Mouse (Mus musculus) hindbrain, embryonic 12.5 days (tissue): Measurements from ENCODE around the gene Irf2. TPM values are rescaled to one million over a fixed set of nuclear protein-coding genes. Genes with fewer than 3 reads are reported as not detected.

Source experiments
- ATAC-seq: fragments of 200-750 bp; cut with Nextera tagmentation; 2 replicates; pipeline ENCODE4 v1.8.0; 2017; ENCODE audit warnings: moderate TSS enrichment; ENCODE audit not compliant: low FRiP score
- H3K27ac ChIP-seq: fragments of 300-500 bp; sonication (generic); 2 replicates; pipeline ENCODE4 v1.5.1; 2016; ENCODE audit warnings: mild to moderate bottlenecking
- H3K27me3 ChIP-seq: fragments of 300-500 bp; sonication (generic); 2 replicates; pipeline ENCODE4 v1.6.1; 2016; ENCODE audit warnings: mild to moderate bottlenecking
- H3K36me3 ChIP-seq: fragments of 300-500 bp; sonication (generic); 2 replicates; pipeline ENCODE4 v1.6.1; 2016; ENCODE audit warnings: mild to moderate bottlenecking
- H3K4me1 ChIP-seq: fragments of 300-500 bp; sonication (generic); 2 replicates; pipeline ENCODE4 v1.6.1; 2016
- H3K4me2 ChIP-seq: fragments of 300-500 bp; sonication (generic); replicated peaks from 2 replicates; pipeline ENCODE4 v1.6.1; 2016; ENCODE audit warnings: mild to moderate bottlenecking
- H3K4me3 ChIP-seq: fragments of 300-500 bp; sonication (generic); 2 replicates; pipeline ENCODE4 v1.5.1; 2016; ENCODE audit warnings: mild to moderate bottlenecking
- H3K9ac ChIP-seq: fragments of 300-500 bp; sonication (generic); 2 replicates; pipeline ENCODE4 v1.6.1; 2016; ENCODE audit warnings: mild to moderate bottlenecking, moderate library complexity
- H3K9me3 ChIP-seq: fragments of 300-500 bp; sonication (generic); replicated peaks from 2 replicates; pipeline ENCODE4 v1.6.1; 2016; ENCODE audit warnings: mild to moderate bottlenecking
- WGBS: fragments of 180-500 bp; shearing (Covaris S2); methylation state at CpG from one replicate; pipeline ENCODE4 v1.1.7; 2016; 5-methylcytosine and 5-hydroxymethylcytosine counted together
- polyA plus RNA-seq: library from polyadenylated mRNA; unstranded; fragments of >200 nt; fragmentation: Nextera tagmentation; extraction: Ambion mirVana; gene quantifications from 2 replicates; pipeline ENCODE4 v1.2.1, GENCODE M21; 2016

Gene Irf2
- polyA plus RNA-seq, 1 experiment from 2014 or later, result 11.9 TPM

DNA sequence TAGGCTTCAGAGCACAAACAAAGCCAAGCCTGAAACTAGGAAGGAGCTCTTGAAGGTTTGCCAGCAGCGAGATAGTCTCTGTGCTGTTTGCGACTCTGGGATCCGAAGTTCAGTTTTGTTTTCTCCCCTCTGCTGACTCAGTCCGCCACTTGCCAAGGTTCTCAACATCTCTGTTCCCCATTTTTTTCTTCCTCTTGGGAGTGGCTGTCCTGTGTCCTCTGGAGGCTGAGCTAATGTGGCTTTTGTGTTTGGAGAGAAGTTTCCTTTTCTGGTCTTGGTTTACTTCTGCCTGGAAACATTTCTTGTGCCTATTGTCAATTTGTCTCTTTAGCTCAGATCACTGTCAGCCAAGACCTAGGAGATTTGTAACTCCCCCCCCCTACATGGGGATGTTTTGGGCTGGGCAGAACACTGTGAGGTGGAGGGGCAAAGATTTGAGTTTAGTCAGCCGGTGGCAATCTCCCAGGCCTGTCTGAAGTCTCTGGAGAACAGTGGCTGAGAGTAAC lies 103.2 kb downstream of the Irf2 start:
- H3K36me3 ChIP-seq, result peaks cover 31% of the 10 kb centered on the region
- no peaks in the 10 kb centered on the region for H3K9me3 ChIP-seq
- no peak overlapping the region for H3K4me3 ChIP-seq
- peaks cover 4% of the 10 kb centered on the region; the same call in 1 of the 2 replicates for H3K4me1 ChIP-seq
- H3K4me2 ChIP-seq, result no peak overlapping the region
- no peak for ATAC-seq
- no peaks in the 10 kb centered on the region for H3K27me3 ChIP-seq
- H3K9ac ChIP-seq, result no peak overlapping the region
- WGBS, result 77% methylated on average over 5 of the region's 5 CpGs
- H3K27ac ChIP-seq, result no peak overlapping the region

DNA sequence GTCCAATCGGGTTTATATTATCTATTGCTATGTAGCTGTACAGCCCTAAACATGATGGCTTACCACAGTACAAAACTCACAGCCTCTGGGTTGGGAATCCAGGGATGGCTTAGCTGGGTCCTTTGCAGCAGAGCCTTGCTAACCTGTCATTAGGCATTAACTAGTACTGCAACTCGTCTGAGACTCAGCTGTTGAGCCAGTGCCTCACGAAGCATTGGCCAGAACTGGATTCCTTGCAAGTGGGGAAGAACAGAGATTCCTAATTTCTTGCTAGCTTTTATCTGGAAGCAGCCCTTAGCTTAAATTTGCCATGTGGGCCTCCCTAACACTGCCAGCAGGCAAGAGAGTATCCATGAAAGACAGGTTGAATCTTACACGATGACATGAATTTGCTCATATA lies 104.3 kb downstream of the Irf2 start:
- H3K9me3 ChIP-seq, result no peaks in the 10 kb centered on the region
- H3K36me3 ChIP-seq, result peaks cover 29% of the 10 kb centered on the region
- H3K27ac ChIP-seq, result no peak overlapping the region
- H3K4me3 ChIP-seq, result no peak overlapping the region
- WGBS, result 92% methylated on average over 4 of the region's 4 CpGs
- no peak for ATAC-seq
- H3K9ac ChIP-seq, result no peak overlapping the region
- no peak overlapping the region for H3K4me2 ChIP-seq
- H3K4me1 ChIP-seq, result peaks cover 4% of the 10 kb centered on the region; the same call in 1 of the 2 replicates
- no peaks in the 10 kb centered on the region for H3K27me3 ChIP-seq

DNA sequence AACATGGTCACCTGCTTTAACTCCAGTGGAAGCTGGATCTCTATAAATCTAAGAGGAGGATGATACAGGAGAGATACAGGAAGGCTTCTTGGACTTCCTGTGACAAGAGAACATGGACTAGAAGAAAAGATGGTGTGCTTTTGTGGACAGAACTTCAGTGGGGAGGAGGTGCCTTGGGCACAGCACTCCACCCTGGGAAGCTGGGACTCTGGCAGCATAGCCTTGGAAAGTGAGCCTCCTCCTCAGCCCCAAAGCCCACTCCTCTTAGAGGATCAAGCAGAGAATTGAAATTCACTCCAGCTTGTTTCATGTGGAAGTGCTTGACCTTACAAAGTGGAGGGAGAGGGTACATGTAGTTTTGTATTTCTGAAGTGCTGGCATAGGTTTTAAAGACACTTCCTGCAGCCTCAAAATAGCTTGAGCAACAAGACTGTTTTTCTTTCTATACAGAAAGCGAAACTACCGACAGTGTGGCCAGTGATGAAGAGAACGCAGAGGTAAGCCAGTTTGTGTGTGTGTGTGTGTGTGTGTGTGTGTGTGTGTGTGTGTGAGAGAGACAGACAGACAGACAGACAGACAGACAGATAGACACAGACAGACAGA lies 104.9 kb downstream of the Irf2 start:
- Histone ChIP-seq H3K27ac (no peak overlapping the region), H3K9me3 (no peaks in the 10 kb centered on the region), H3K36me3 (peaks cover 23% of the 10 kb centered on the region), H3K4me3 (no peak overlapping the region), H3K27me3 (no peaks in the 10 kb centered on the region), H3K4me2 (no peak overlapping the region), H3K4me1 (peaks cover 4% of the 10 kb centered on the region; the same call in 1 of the 2 replicates), H3K9ac (no peak overlapping the region)
- 95% methylated on average over 3 of the region's 3 CpGs for WGBS
- ATAC-seq, result no peak

DNA sequence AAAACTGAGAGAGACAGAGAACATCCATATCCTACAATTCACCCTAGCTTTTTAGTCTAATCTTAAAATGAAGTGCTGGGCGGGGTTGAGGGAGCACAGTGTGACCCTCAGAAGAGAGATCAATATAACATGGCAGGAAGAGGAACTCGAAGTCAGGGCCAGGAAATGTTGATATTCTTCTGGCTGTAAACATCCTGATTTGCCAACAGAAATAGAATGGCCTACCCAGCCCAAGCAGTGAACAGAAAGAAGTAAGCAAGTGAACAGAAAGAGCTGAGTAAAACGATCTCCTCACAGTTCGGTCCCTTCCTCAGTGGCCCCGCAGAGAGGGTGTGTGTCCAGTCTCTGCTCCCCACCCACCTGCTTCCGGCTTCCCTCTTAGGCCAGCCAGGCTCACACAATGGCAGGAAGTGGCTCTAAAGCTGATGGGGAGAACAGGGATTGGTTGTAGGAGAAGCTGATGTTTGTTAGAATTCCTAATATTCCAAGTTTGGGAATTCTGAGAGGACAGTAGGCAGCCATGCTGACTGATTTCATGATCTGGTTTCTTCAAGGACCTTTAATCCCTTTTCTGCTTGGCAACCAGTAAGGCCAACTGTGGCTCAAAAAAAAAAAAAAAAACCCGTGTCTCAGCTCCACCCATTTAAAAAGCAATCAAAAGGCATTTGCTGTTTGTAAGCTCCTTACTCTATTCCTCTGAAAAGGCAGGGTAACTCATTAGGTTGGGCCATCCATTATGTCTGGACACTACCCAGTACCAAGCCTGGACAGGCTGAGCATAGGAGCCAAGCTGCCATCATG lies 105.6 kb downstream of the Irf2 start:
- no peak overlapping the region for H3K27ac ChIP-seq
- ATAC-seq, result no peak
- 78% methylated on average over 7 of the region's 7 CpGs for WGBS

DNA sequence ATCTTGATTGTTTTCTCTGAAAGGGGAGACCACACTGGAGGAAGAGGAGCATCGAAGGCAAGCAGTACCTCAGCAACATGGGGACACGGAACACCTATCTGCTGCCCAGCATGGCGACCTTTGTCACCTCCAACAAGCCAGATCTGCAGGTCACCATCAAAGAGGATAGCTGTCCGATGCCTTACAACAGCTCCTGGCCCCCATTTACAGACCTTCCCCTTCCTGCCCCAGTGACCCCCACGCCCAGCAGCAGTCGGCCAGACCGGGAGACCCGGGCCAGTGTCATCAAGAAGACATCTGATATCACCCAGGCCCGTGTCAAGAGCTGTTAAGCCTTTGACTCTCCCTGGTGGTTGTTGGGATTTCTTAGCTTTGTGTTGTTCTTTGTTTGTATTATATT lies 106.4 kb downstream of the Irf2 start:
- no peak overlapping the region for H3K4me2 ChIP-seq
- no peak overlapping the region for H3K9ac ChIP-seq
- H3K27me3 ChIP-seq, result no peaks in the 10 kb centered on the region
- no peak overlapping the region for H3K4me3 ChIP-seq
- peaks cover 16% of the 10 kb centered on the region; the same call in 1 of the 2 replicates for H3K36me3 ChIP-seq
- peaks cover 4% of the 10 kb centered on the region; the same call in 1 of the 2 replicates for H3K4me1 ChIP-seq
- no peak for ATAC-seq
- no peaks in the 10 kb centered on the region for H3K9me3 ChIP-seq
- H3K27ac ChIP-seq, result no peak overlapping the region
- 79% methylated on average over 9 of the region's 9 CpGs for WGBS

More for the DNA sequence above, 105.6 kb downstream of the Irf2 start:
- Histone ChIP-seq H3K4me2 (no peak overlapping the region), H3K4me1 (peaks cover 4% of the 10 kb centered on the region; the same call in 1 of the 2 replicates), H3K9ac (no peak overlapping the region), H3K4me3 (no peak overlapping the region), H3K9me3 (no peaks in the 10 kb centered on the region), H3K27me3 (no peaks in the 10 kb centered on the region), H3K36me3 (peaks cover 18% of the 10 kb centered on the region)

DNA sequence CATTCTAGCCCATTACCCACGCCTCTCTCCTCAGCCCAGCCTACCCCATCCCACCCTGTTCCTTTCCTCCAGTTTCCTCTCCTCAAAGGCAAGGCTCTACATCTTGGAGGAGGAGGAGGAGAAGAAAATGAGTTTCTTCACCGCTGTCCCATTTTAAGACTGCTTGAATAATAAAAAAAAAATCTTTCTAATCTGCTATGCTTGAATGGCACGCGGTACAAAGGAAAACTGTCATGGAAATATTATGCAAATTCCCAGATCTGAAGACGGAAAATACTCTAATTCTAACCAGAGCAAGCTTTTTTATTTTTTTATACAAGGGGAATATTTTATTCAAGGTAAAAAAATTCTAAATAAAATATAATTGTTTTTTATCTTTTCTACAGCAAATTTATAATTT lies 107.4 kb downstream of the Irf2 start:
- no peak overlapping the region for H3K4me2 ChIP-seq
- ATAC-seq, result no peak
- no peaks in the 10 kb centered on the region for H3K27me3 ChIP-seq

DNA sequence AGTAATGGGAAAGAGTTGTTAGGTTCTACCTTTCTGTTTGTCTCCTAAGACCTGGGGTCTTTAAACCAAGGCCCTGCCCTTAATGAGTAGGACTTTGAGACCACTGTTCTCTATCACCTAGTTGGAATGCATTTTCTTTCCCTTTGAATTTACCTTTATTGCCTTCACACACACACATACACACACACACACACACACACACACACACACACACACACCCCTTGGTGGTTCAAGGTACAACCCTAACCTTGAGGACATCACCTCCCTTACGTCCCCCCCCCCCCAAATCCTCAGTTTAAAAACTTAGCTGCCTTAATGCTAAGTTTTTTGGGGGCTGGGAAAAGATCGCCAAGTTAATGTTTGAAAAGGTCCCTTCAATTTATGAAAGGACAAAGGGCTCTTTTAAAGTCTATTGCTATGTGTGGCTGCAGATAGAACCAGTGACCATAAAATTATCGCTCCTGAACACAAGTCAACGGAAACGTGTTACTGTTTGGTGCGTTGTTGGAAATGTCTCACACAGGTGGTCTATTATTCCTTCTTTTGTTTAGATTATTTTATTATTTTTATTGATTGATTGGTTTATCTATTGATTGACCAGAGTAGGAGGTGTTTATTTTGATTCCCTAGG lies 108.6 kb downstream of the Irf2 start:
- 86% methylated on average over 6 of the region's 6 CpGs for WGBS

More for the DNA sequence above, 107.4 kb downstream of the Irf2 start:
- WGBS, result 90% methylated on average over 5 of the region's 5 CpGs
- H3K9ac ChIP-seq, result no peak overlapping the region
- peaks cover 2% of the 10 kb centered on the region; the same call in 1 of the 2 replicates for H3K4me1 ChIP-seq
- H3K36me3 ChIP-seq, result peaks cover 16% of the 10 kb centered on the region; the same call in 1 of the 2 replicates
- no peak overlapping the region for H3K4me3 ChIP-seq
- H3K27ac ChIP-seq, result no peak overlapping the region
- no peaks in the 10 kb centered on the region for H3K9me3 ChIP-seq

DNA sequence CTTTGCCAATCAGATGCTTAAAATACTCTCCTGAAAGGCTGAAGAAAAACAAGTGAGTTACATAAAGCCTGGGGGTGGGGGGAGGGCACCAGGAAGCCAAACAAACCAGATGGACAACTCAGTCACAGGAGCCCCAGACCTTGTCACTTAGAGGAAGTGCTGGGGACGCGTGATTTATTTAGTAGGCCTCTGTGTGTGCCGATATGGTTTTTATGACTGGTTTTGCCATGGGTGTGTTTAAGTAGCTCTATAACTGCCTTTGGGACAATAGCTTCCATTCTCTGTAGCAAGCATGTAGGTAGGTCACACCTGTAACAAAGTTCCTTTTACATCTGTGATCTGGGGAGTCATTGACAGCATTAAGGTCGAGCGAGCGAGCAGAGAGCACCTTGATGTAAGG lies 109.4 kb downstream of the Irf2 start:
- H3K9ac ChIP-seq, result no peak overlapping the region
- H3K4me2 ChIP-seq, result no peak overlapping the region
- no peaks in the 10 kb centered on the region for H3K9me3 ChIP-seq
- H3K27ac ChIP-seq, result no peak overlapping the region
- WGBS, result 78% methylated on average over 6 of the region's 6 CpGs
- H3K4me3 ChIP-seq, result no peak overlapping the region
- peaks cover 2% of the 10 kb centered on the region; the same call in 1 of the 2 replicates for H3K4me1 ChIP-seq
- no peaks in the 10 kb centered on the region for H3K27me3 ChIP-seq
- ATAC-seq, result no peak
- peaks cover 16% of the 10 kb centered on the region; the same call in 1 of the 2 replicates for H3K36me3 ChIP-seq

More for the DNA sequence above, 108.6 kb downstream of the Irf2 start:
- no peak for ATAC-seq
- H3K4me3 ChIP-seq, result no peak overlapping the region
- H3K27ac ChIP-seq, result no peak overlapping the region
- H3K9ac ChIP-seq, result no peak overlapping the region
- no peak overlapping the region for H3K4me2 ChIP-seq
- H3K27me3 ChIP-seq, result no peaks in the 10 kb centered on the region
- H3K9me3 ChIP-seq, result no peaks in the 10 kb centered on the region
- peaks cover 2% of the 10 kb centered on the region; the same call in 1 of the 2 replicates for H3K4me1 ChIP-seq
- peaks cover 16% of the 10 kb centered on the region; the same call in 1 of the 2 replicates for H3K36me3 ChIP-seq

DNA sequence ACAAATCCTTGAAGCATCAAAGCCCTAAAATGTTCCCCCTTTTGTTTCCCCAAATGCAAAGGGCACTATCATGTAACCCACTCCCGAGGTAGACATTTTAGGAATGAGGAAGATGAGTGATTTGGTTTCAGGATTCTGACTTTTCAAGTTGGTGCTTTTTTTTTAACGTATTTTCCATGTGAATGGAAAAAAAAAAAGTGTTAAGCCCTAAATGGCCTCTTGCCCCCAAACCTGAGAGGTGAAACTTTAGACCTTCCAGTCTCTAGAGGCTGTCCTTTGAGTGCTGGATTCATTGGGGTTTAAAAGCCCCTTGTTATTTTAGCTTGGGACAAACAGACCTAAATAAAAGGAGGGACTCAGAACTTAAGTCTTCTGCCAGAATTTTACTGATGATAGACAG lies 109.9 kb downstream of the Irf2 start:
- H3K9ac ChIP-seq, result no peak overlapping the region
- no peak overlapping the region for H3K4me2 ChIP-seq
- no peaks in the 10 kb centered on the region for H3K27me3 ChIP-seq
- 40% methylated on average over 2 of the region's 2 CpGs for WGBS
- H3K27ac ChIP-seq, result no peak overlapping the region
- H3K4me3 ChIP-seq, result no peak overlapping the region
- no peaks in the 10 kb centered on the region for H3K9me3 ChIP-seq
- peaks cover 2% of the 10 kb centered on the region; the same call in 1 of the 2 replicates for H3K4me1 ChIP-seq
- no peak for ATAC-seq
- H3K36me3 ChIP-seq, result peaks cover 16% of the 10 kb centered on the region; the same call in 1 of the 2 replicates

DNA sequence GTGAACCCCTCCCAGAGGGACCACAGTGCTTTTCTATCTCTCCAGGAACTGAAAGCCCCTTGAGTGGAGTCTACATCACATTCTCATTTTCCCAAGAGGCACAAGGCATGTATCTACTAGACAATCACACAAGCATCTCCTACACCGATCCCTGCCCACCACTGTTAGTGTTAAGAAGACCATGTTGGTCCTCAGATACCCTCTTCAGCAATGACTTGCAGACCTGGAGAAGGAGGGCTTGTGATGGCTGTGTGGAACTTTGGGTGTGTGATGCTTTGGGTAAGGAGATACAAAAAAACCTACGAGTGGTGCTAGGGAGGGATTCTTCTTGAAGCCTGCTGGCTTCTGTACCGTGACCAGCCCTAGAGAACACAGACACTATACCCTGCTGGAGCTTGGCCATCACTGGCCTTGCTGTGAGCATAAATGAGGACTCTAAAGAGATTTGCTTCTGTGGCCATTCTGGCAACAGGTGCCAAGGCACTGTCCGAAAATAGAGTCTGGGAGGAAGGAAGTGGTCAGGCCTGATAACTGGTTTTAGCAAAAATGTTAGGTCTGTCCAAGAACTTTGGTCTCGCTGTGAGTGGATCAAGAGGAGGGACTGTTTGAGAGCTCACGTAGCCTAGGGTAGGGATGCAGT lies 110.8 kb downstream of the Irf2 start:
- no peaks in the 10 kb centered on the region for H3K9me3 ChIP-seq
- H3K4me1 ChIP-seq, result no peaks in the 10 kb centered on the region
- H3K9ac ChIP-seq, result no peak overlapping the region
- no peak overlapping the region for H3K27ac ChIP-seq
- H3K27me3 ChIP-seq, result no peaks in the 10 kb centered on the region
- H3K4me3 ChIP-seq, result no peak overlapping the region
- H3K36me3 ChIP-seq, result peaks cover 16% of the 10 kb centered on the region; the same call in 1 of the 2 replicates
- 92% methylated on average over 6 of the region's 6 CpGs for WGBS
- no peak overlapping the region for H3K4me2 ChIP-seq
- no peak for ATAC-seq

DNA sequence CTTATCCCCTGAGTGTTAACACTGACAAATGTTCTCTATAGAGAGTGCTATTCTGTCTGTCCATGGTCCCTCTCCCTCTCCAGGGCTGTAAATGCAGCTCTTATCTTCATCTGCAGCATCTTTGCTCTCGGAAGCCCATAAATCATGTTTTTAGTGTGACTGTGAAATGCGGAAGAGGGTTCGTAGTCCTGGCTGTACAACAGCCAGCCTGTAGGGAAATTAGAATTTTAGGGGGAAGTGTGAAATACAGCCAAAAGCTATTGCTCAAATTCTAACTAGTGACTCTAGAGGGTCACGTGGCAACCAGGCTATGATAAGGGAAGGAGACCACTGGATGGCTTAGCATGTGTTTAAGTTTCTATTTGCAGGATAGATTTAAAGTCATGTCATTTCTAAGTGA lies 112.0 kb downstream of the Irf2 start:
- H3K27me3 ChIP-seq, result no peaks in the 10 kb centered on the region
- no peak overlapping the region for H3K27ac ChIP-seq
- 0 out of 2 replicates have a peak, but pooled peaks cover 6% of the 10 kb centered on the region for H3K36me3 ChIP-seq
- no peaks in the 10 kb centered on the region for H3K9me3 ChIP-seq
- H3K9ac ChIP-seq, result no peak overlapping the region
- no peak overlapping the region for H3K4me3 ChIP-seq
- 85% methylated on average over 4 of the region's 4 CpGs for WGBS
- H3K4me1 ChIP-seq, result no peaks in the 10 kb centered on the region
- H3K4me2 ChIP-seq, result no peak overlapping the region
- ATAC-seq, result no peak

DNA sequence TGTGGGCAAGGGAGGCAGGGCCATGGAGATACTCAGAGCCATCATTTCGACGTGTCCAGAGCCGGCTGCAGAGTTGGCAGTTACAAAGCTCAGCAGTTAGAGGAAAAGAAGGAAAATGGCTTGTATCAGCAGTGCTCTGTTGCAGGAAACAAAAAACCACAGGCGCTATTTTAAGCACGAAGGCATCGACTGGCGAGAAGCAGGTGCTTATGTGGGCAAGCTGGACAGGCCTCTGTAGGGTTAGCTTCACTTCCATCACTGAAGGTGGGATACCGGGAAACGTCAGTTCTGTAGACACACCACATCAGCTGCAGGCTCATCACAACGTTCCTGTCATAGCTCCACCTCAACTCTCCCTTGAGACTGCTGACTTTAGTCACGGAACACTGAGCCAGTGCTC lies 112.8 kb downstream of the Irf2 start:
- no peak overlapping the region for H3K4me3 ChIP-seq
- no peak overlapping the region for H3K9ac ChIP-seq
- ATAC-seq, result no peak
- H3K27me3 ChIP-seq, result no peaks in the 10 kb centered on the region
- H3K4me2 ChIP-seq, result no peak overlapping the region
- H3K9me3 ChIP-seq, result no peaks in the 10 kb centered on the region
- 0 out of 2 replicates have a peak, but pooled peaks cover 6% of the 10 kb centered on the region for H3K36me3 ChIP-seq
- no peaks in the 10 kb centered on the region for H3K4me1 ChIP-seq
- WGBS, result 77% methylated on average over 11 of the region's 11 CpGs
- H3K27ac ChIP-seq, result no peak overlapping the region
